Mouse (Mus musculus): ENCODE measurements around the gene Kif6. TPM values are rescaled to one million over a fixed set of nuclear protein-coding genes. Genes with fewer than 3 reads are reported as not detected.

The Kif6 gene
- polyA plus RNA-seq, 1 experiment from 2014 or later, result 1.6 TPM

DNA sequence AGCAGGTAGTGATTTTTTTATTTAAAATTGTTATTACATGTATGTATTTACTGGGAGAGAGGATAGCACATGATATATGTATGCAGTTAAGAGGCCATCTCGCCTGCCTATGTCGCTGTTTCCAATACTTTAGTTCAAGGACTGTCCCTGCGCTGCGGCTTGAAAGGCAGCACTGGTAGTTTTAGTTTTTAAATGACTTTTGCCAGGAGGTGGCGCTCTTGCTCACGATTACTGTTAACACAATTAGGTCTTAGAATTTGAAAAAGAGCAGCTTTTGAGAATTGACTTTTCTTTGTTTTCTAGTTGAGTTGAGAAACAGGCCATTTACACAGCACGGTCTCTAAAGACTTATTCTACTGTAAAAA is 336.5 kb downstream of the Kif6 start:
- Histone ChIP-seq H3K4me2 (peak overlapping the region; percentile 40; the same call in 1 of the 2 replicates), H3K9ac (ENCODE audit: low read length) (peak overlapping the region; percentile 38; the same call in 1 of the 2 replicates), H3K4me1 (ENCODE audit: control insufficient read depth, insufficient read depth, low read length) (peaks cover 6% of the 10 kb centered on the region; the same call in 1 of the 2 replicates), H3K27me3 (ENCODE audit: control insufficient read depth, insufficient read depth, low read length) (peaks cover 2% of the 10 kb centered on the region; the same call in 1 of the 2 replicates), H3K4me3 (ENCODE audit: low read depth, low read length) (peak overlapping the region; percentile 11; the same call in 1 of the 2 replicates), H3K36me3 (ENCODE audit: control insufficient read depth, insufficient read depth, low read length) (no peaks in the 10 kb centered on the region), H3K9me3 (ENCODE audit: control insufficient read depth, low read length) (no peaks in the 10 kb centered on the region), H3K27ac (ENCODE audit: low read depth, low read length) (no peak overlapping the region)
- DNase-seq (ENCODE audit: low spot score, missing footprints) (peak; percentile 98), ATAC-seq (ENCODE audit: low FRiP score) (peak; percentile 49; the same call in 1 of the 2 replicates)
- WGBS, result 10% methylated on average over 7 of the region's 7 CpGs

DNA sequence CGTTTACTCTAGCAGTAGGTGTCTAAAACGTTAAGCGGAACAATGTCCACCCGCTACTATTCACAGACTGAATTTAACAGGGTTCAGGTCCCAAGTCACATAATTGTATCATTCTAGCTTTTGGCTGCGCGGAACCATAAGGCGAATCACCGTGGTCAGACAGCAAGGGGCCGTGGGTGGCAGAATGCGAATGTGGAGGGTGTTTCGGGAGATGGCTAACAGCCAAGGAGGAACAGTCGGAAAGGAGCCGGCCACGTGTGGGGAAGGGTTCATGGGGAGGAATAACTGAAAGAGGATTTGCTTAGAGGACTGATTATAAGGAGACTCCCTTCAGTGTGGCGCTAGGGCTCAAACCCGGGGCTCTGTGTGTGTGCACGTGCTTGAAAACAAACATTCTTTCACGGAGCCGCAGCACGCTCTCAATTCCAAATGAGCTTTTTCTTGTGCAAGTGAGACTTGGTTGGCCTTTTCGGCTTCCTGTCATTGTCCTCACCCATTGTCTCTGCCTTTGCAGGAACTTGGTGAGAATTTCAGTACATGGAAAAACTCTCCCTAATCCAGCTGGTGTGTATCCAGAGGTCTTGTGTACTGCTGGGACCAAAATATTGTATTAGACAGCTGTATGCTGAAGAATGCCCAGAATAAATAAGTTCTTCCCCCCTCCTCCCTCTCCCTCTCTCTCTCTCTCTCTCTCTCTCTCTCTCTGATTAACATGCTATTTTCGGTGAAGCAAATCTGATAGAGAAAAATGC is 337.1 kb downstream of the Kif6 start:
- Histone ChIP-seq H3K4me1 (ENCODE audit: control insufficient read depth, insufficient read depth, low read length) (peaks cover 6% of the 10 kb centered on the region; the same call in 1 of the 2 replicates), H3K9me3 (ENCODE audit: control insufficient read depth, low read length) (no peaks in the 10 kb centered on the region), H3K4me3 (ENCODE audit: low read depth, low read length) (peak overlapping the region; percentile 11; the same call in 1 of the 2 replicates), H3K4me2 (peak overlapping the region; percentile 40), H3K9ac (ENCODE audit: low read length) (peak overlapping the region; percentile 38; the same call in 1 of the 2 replicates), H3K36me3 (ENCODE audit: control insufficient read depth, insufficient read depth, low read length) (no peaks in the 10 kb centered on the region), H3K27ac (ENCODE audit: low read depth, low read length) (no peak overlapping the region), H3K27me3 (ENCODE audit: control insufficient read depth, insufficient read depth, low read length) (peaks cover 2% of the 10 kb centered on the region; the same call in 1 of the 2 replicates)
- 35% methylated on average over 22 of the region's 22 CpGs for WGBS
- ATAC-seq (ENCODE audit: low FRiP score) (peak; percentile 63), DNase-seq (ENCODE audit: low spot score, missing footprints) (peak; percentile 94)

GRCm38 (mm10) chr17:49959021-49959420 is 344.1 kb downstream of the Kif6 start:
- Histone ChIP-seq H3K4me1 (ENCODE audit: control insufficient read depth, insufficient read depth, low read length) (no peaks in the 10 kb centered on the region), H3K36me3 (ENCODE audit: control insufficient read depth, insufficient read depth, low read length) (no peaks in the 10 kb centered on the region), H3K4me2 (no peak overlapping the region), H3K9ac (ENCODE audit: low read length) (no peak overlapping the region), H3K27me3 (ENCODE audit: control insufficient read depth, insufficient read depth, low read length) (no peaks in the 10 kb centered on the region), H3K27ac (ENCODE audit: low read depth, low read length) (no peak overlapping the region), H3K4me3 (ENCODE audit: low read depth, low read length) (no peak overlapping the region), H3K9me3 (ENCODE audit: control insufficient read depth, low read length) (no peaks in the 10 kb centered on the region)
- ATAC-seq (ENCODE audit: low FRiP score) (no peak), DNase-seq (ENCODE audit: low spot score, missing footprints) (no peak)

Other genes with a start within 250 kb of the Kif6 start
- 4.5 and 5.0 TPM in 2 replicates for gene Mocs1, start 186.8 kb upstream of the Kif6 start, polyA plus RNA-seq (2014; fragmentation: Nextera tagmentation; extraction: Ambion mirVana)
- 0.82 and 1.1 TPM in 2 replicates for gene Daam2, start 50.8 kb upstream of the Kif6 start, polyA plus RNA-seq (2014; fragmentation: Nextera tagmentation; extraction: Ambion mirVana)